In the genomic region with DNA sequence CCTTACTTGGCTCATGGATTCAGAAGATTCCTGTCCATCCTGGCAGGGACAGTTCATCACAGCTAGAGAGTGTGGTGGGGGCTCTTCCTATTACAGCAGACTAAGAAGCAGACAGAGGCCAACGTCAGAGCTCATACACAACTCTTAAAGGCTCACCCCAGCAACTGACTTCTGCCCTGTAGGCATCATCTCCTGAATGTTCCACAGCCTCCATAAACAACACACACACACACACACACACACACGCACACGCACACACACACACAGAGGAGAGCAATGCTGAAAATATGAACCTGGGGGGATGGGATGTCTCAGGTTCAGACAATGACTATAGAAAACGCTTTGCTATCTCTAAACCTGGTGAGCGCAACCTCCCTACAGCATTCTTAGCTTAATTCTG, we compare ENCODE assay signal across 17 mouse cellular contexts.
A peak's percentile ranks its signal among the peaks of the same experiment; 100 is the strongest.
DNase-seq lines count a peak whose midpoint lies in the region; ATAC-seq lines count a peak whose summit lies in the region.
"Had no signal": no experiment of that assay in that cellular context is flagged by ENCODE, and none has a peak within 500 bp of the region (broad histone marks: within the 10 kb centered on the region; RNA-seq: fewer than 3 reads in every experiment).

No protein-coding gene starts in this region.

- 78% methylated on average over 5 of the region's 5 CpGs for WGBS in heart, embryonic 13.5 days
- WGBS in kidney, embryonic 15.5 days: 81% methylated on average over 5 of the region's 5 CpGs
- WGBS in midbrain, embryonic 11.5 days: 82% methylated on average over 5 of the region's 5 CpGs
- WGBS in midbrain, embryonic 13.5 days: 85% methylated on average over 5 of the region's 5 CpGs

- ATAC-seq in heart, embryonic 13.5 days (ENCODE audit: extremely low read depth, insufficient number of reproducible peaks, low FRiP score, low TSS enrichment): no peak
- no peak for ATAC-seq in kidney, embryonic 15.5 days (replicated peaks; ENCODE audit: low FRiP score)
- ATAC-seq in midbrain, embryonic 11.5 days (ENCODE audit: low FRiP score): no peak
- ATAC-seq in midbrain, embryonic 13.5 days: no peak
- ATAC-seq: forebrain, embryonic 13.5 days; forebrain, embryonic 16.5 days; Patski had no signal

- no peak for DNase-seq in heart, adult 18-20 months
- no peak for DNase-seq in kidney, adult 18-20 months
- peak; percentile 60 for DNase-seq in midbrain, embryonic 11.5 days (ENCODE audit: low spot score, missing footprints)
- DNase-seq in spleen, postnatal 14 days (ENCODE audit: low spot score in 2 of 2): no peak
- DNase-seq: B cell, adult 2 months had no signal

- H3K27me3 ChIP-seq in heart, embryonic 13.5 days (replicated peaks): no peaks in the 10 kb centered on the region
- H3K27me3 ChIP-seq in kidney, embryonic 15.5 days: no peaks in the 10 kb centered on the region
- H3K27me3 ChIP-seq in midbrain, embryonic 11.5 days (ENCODE audit: control insufficient read depth, insufficient read depth, low read length): no peaks in the 10 kb centered on the region
- H3K27me3 ChIP-seq in midbrain, embryonic 13.5 days: no peaks in the 10 kb centered on the region
- H3K27me3 ChIP-seq: CH12.LX; forebrain, embryonic 13.5 days; heart, embryonic 12.5 days; hindbrain, embryonic 12.5 days; hindbrain, embryonic 15.5 days; Patski had no signal

- no peak overlapping the region for H3K4me2 ChIP-seq in heart, embryonic 13.5 days
- no peak overlapping the region for H3K4me2 ChIP-seq in kidney, embryonic 15.5 days
- H3K4me2 ChIP-seq in midbrain, embryonic 11.5 days: no peak overlapping the region
- H3K4me2 ChIP-seq in midbrain, embryonic 13.5 days (replicated peaks): no peak overlapping the region
- H3K4me2 ChIP-seq: forebrain, embryonic 13.5 days; heart, embryonic 12.5 days; hindbrain, embryonic 12.5 days; hindbrain, embryonic 15.5 days had no signal

- peak overlapping the region; percentile 53; the same call in 1 of the 2 replicates for H3K27ac ChIP-seq in heart, embryonic 13.5 days (replicated peaks)
- peak overlapping the region; percentile 75 for H3K27ac ChIP-seq in kidney, embryonic 15.5 days
- H3K27ac ChIP-seq in midbrain, embryonic 11.5 days (ENCODE audit: low read depth, low read length): no peak overlapping the region
- no peak overlapping the region for H3K27ac ChIP-seq in midbrain, embryonic 13.5 days
- H3K27ac ChIP-seq: forebrain, embryonic 13.5 days; hindbrain, embryonic 12.5 days; hindbrain, embryonic 15.5 days had no signal

- H3K36me3 ChIP-seq in heart, embryonic 13.5 days: no peaks in the 10 kb centered on the region
- H3K36me3 ChIP-seq in kidney, embryonic 15.5 days: no peaks in the 10 kb centered on the region
- H3K36me3 ChIP-seq in midbrain, embryonic 11.5 days (ENCODE audit: control insufficient read depth, insufficient read depth, low read length): no peaks in the 10 kb centered on the region
- H3K36me3 ChIP-seq in midbrain, embryonic 13.5 days: no peaks in the 10 kb centered on the region
- H3K36me3 ChIP-seq: forebrain, embryonic 10.5 days; G1E; heart, embryonic 12.5 days; hindbrain, embryonic 12.5 days; hindbrain, embryonic 15.5 days had no signal

- H3K9me3 ChIP-seq in heart, embryonic 13.5 days: no peaks in the 10 kb centered on the region
- 0 out of 2 replicates have a peak, but pooled peaks cover 4% of the 10 kb centered on the region for H3K9me3 ChIP-seq in kidney, embryonic 15.5 days (replicated peaks)
- H3K9me3 ChIP-seq in midbrain, embryonic 11.5 days (ENCODE audit: control insufficient read depth, low read length): no peaks in the 10 kb centered on the region
- no peaks in the 10 kb centered on the region for H3K9me3 ChIP-seq in midbrain, embryonic 13.5 days
- H3K9me3 ChIP-seq: forebrain, embryonic 10.5 days; forebrain, embryonic 13.5 days; hindbrain, embryonic 12.5 days; hindbrain, embryonic 15.5 days had no signal

- no peak overlapping the region for H3K4me3 ChIP-seq in heart, embryonic 13.5 days
- no peak overlapping the region for H3K4me3 ChIP-seq in kidney, embryonic 15.5 days (replicated peaks)
- no peak overlapping the region for H3K4me3 ChIP-seq in midbrain, embryonic 11.5 days (ENCODE audit: low read depth, low read length)
- no peak overlapping the region for H3K4me3 ChIP-seq in midbrain, embryonic 13.5 days (replicated peaks)
- H3K4me3 ChIP-seq: forebrain, embryonic 10.5 days; forebrain, embryonic 13.5 days; heart, embryonic 12.5 days; hindbrain, embryonic 12.5 days; hindbrain, embryonic 15.5 days had no signal

- H3K4me1 ChIP-seq in heart, embryonic 13.5 days: peaks cover 34% of the 10 kb centered on the region
- H3K4me1 ChIP-seq in kidney, embryonic 15.5 days: peaks cover 17% of the 10 kb centered on the region
- no peaks in the 10 kb centered on the region for H3K4me1 ChIP-seq in midbrain, embryonic 11.5 days (ENCODE audit: control insufficient read depth, insufficient read depth, low read length)
- no peaks in the 10 kb centered on the region for H3K4me1 ChIP-seq in midbrain, embryonic 13.5 days (replicated peaks)
- H3K4me1 ChIP-seq: forebrain, embryonic 10.5 days; hindbrain, embryonic 15.5 days had no signal

- H3K9ac ChIP-seq in heart, embryonic 13.5 days: no peak overlapping the region
- H3K9ac ChIP-seq in kidney, embryonic 15.5 days: no peak overlapping the region
- H3K9ac ChIP-seq in midbrain, embryonic 11.5 days (ENCODE audit: low read length): no peak overlapping the region
- H3K9ac ChIP-seq in midbrain, embryonic 13.5 days (replicated peaks): no peak overlapping the region
- H3K9ac ChIP-seq: forebrain, embryonic 13.5 days; heart, embryonic 12.5 days; hindbrain, embryonic 12.5 days; hindbrain, embryonic 15.5 days had no signal

Comparison
In these comparisons a context has a peak if more than half of its experiments do, and no peak if none do; other contexts are left out.
1. H3K27ac ChIP-seq: peak in heart, embryonic 13.5 days (single experiment) and kidney, embryonic 15.5 days (single experiment); none in midbrain, embryonic 11.5 days (single experiment) and midbrain, embryonic 13.5 days (single experiment).